Mouse (Mus musculus) forebrain, embryonic 10.5 days (tissue): ENCODE data around the gene Gsta2. TPM values are rescaled to one million over a fixed set of nuclear protein-coding genes. Genes with fewer than 3 reads are reported as not detected.
"Not testable (repeated sequence)": the region's sequence is repeated elsewhere in the genome, so short reads cannot be mapped to it uniquely, and the experiment has no call there.

Experiments used
- DNase-seq: peaks from one replicate; pipeline ENCODE4 v3.0.0-alpha.2; 2017; ENCODE audit warnings: low spot score; ENCODE audit errors: extremely low spot score
- H3K27ac ChIP-seq: fragments of 300-500 bp; sonication (generic); 2 replicates; pipeline ENCODE4 v1.5.1; 2016; ENCODE audit warnings: mild to moderate bottlenecking
- H3K27me3 ChIP-seq: fragments of 300-500 bp; sonication (generic); 2 replicates; pipeline ENCODE4 v1.6.1; 2016; ENCODE audit warnings: mild to moderate bottlenecking; ENCODE audit not compliant: poor library complexity, severe bottlenecking
- H3K36me3 ChIP-seq: fragments of 300-500 bp; sonication (generic); replicated peaks from 2 replicates; pipeline ENCODE4 v1.6.1; 2016; ENCODE audit warnings: mild to moderate bottlenecking, moderate library complexity
- H3K4me1 ChIP-seq: fragments of 300-500 bp; sonication (generic); 2 replicates; pipeline ENCODE4 v1.6.1; 2016
- H3K4me3 ChIP-seq: fragments of 300-500 bp; sonication (generic); 2 replicates; pipeline ENCODE4 v1.5.1; 2016; ENCODE audit warnings: mild to moderate bottlenecking, moderate library complexity
- H3K9me3 ChIP-seq: fragments of 300-500 bp; sonication (generic); 2 replicates; pipeline ENCODE4 v1.6.1; 2016; ENCODE audit warnings: mild to moderate bottlenecking, moderate library complexity
- WGBS: fragments of 180-500 bp; shearing (Covaris S2); methylation state at CpG from one replicate; pipeline ENCODE4 v1.1.7; 2016; 5-methylcytosine and 5-hydroxymethylcytosine counted together
- polyA plus RNA-seq: library from polyadenylated mRNA; unstranded; fragments of >200 nt; fragmentation: Nextera tagmentation; extraction: Ambion mirVana; gene quantifications from 2 replicates; pipeline ENCODE4 v1.2.1, GENCODE M21; 2016

Gsta2 gene
- polyA plus RNA-seq, 1 experiment from 2014 or later = not detected

GRCm38 (mm10) chr9:78359750-78360483, 4.3 kb upstream of the Gsta2 start:
- Histone ChIP-seq H3K27ac (no peak overlapping the region), H3K4me3 (no peak overlapping the region), H3K9me3 (no peaks in the 10 kb centered on the region), H3K27me3 (no peaks in the 10 kb centered on the region), H3K4me1 (no peaks in the 10 kb centered on the region), H3K36me3 (no peaks in the 10 kb centered on the region)
- 79% methylated on average over 6 of the region's 6 CpGs for WGBS
- no peak for DNase-seq

- Histone ChIP-seq H3K4me1 (no peaks in the 10 kb centered on the region), H3K27ac (no peak overlapping the region), H3K36me3 (no peaks in the 10 kb centered on the region), H3K4me3 (no peak overlapping the region), H3K27me3 (no peaks in the 10 kb centered on the region), H3K9me3 (no peaks in the 10 kb centered on the region)
- peak; percentile 69 for DNase-seq
- 15% methylated on average over 9 of the region's 9 CpGs for WGBS
Measured at GRCm38 (mm10) chr9:78358053-78358452, 2.5 kb upstream of the Gsta2 start.

GRCm38 (mm10) chr9:78354665-78355578, 666 bp downstream of the Gsta2 start:
- Histone ChIP-seq H3K4me1 (no peaks in the 10 kb centered on the region), H3K27me3 (no peaks in the 10 kb centered on the region), H3K36me3 (no peaks in the 10 kb centered on the region), H3K27ac (no peak overlapping the region), H3K4me3 (no peak overlapping the region), H3K9me3 (no peaks in the 10 kb centered on the region)
- 85% methylated on average over 11 of the region's 11 CpGs for WGBS
- no peak for DNase-seq

- H3K9me3 ChIP-seq = no peaks in the 10 kb centered on the region
- DNase-seq = no peak
- H3K4me3 ChIP-seq = no peak overlapping the region
- H3K4me1 ChIP-seq = no peaks in the 10 kb centered on the region
- H3K36me3 ChIP-seq = no peaks in the 10 kb centered on the region
- H3K27ac ChIP-seq = no peak overlapping the region
- H3K27me3 ChIP-seq = no peaks in the 10 kb centered on the region
- 90% methylated on average over 6 of the region's 6 CpGs for WGBS
Measured at GRCm38 (mm10) chr9:78351504-78352220, 3.9 kb downstream of the Gsta2 start.

GRCm38 (mm10) chr9:78350007-78350406, 5.6 kb downstream of the Gsta2 start:
- not testable (repeated sequence) for H3K4me1 ChIP-seq, H3K4me3 ChIP-seq, H3K27me3 ChIP-seq, H3K9me3 ChIP-seq, H3K27ac ChIP-seq, H3K36me3 ChIP-seq, DNase-seq

- WGBS = 81% methylated on average over 3 of the region's 3 CpGs
- not testable (repeated sequence) for H3K9me3 ChIP-seq, H3K4me3 ChIP-seq, H3K27ac ChIP-seq, H3K4me1 ChIP-seq, H3K27me3 ChIP-seq, DNase-seq, H3K36me3 ChIP-seq
Measured at GRCm38 (mm10) chr9:78349141-78349540, 6.4 kb downstream of the Gsta2 start.

- H3K4me3 ChIP-seq, H3K36me3 ChIP-seq, H3K4me1 ChIP-seq, H3K27ac ChIP-seq, H3K27me3 ChIP-seq, DNase-seq, H3K9me3 ChIP-seq: not testable (repeated sequence)
- WGBS = 71% methylated on average over 6 of the region's 6 CpGs
Measured at GRCm38 (mm10) chr9:78348206-78349004, 7.2 kb downstream of the Gsta2 start.

- Histone ChIP-seq H3K9me3 (no peaks in the 10 kb centered on the region), H3K27me3 (no peaks in the 10 kb centered on the region), H3K4me1 (no peaks in the 10 kb centered on the region), H3K27ac (no peak overlapping the region), H3K36me3 (no peaks in the 10 kb centered on the region), H3K4me3 (no peak overlapping the region)
- DNase-seq = no peak
- 63% methylated on average over 3 of the region's 3 CpGs for WGBS
Measured at GRCm38 (mm10) chr9:78347004-78347403, 8.6 kb downstream of the Gsta2 start.

GRCm38 (mm10) chr9:78345235-78345634, 10.4 kb downstream of the Gsta2 start:
- not testable (repeated sequence) for DNase-seq, H3K4me3 ChIP-seq, H3K27me3 ChIP-seq, H3K9me3 ChIP-seq, H3K27ac ChIP-seq, H3K4me1 ChIP-seq, H3K36me3 ChIP-seq
- WGBS = 73% methylated on average over 4 of the region's 4 CpGs

GRCm38 (mm10) chr9:78343055-78343454, 12.5 kb downstream of the Gsta2 start:
- H3K27me3 ChIP-seq, H3K9me3 ChIP-seq, H3K4me3 ChIP-seq, H3K4me1 ChIP-seq, H3K27ac ChIP-seq, H3K36me3 ChIP-seq, DNase-seq: not testable (repeated sequence)
- 89% methylated on average over 9 of the region's 9 CpGs for WGBS

- not testable (repeated sequence) for H3K27ac ChIP-seq, H3K27me3 ChIP-seq, H3K9me3 ChIP-seq, H3K4me1 ChIP-seq, H3K36me3 ChIP-seq, H3K4me3 ChIP-seq, DNase-seq
- 95% methylated on average over 4 of the region's 4 CpGs for WGBS
Measured at GRCm38 (mm10) chr9:78342494-78342893, 13.1 kb downstream of the Gsta2 start.

GRCm38 (mm10) chr9:78340324-78340723, 15.3 kb downstream of the Gsta2 start:
- H3K27me3 ChIP-seq, H3K4me1 ChIP-seq, H3K4me3 ChIP-seq, H3K9me3 ChIP-seq, H3K36me3 ChIP-seq, H3K27ac ChIP-seq: not testable (repeated sequence)
- DNase-seq = peak; percentile 72
- WGBS = 13% methylated on average over 8 of the region's 8 CpGs
